Mouse (Mus musculus) stomach, postnatal 0 days (tissue): ENCODE measurements around the gene Dnal4. TPM values are rescaled to one million over a fixed set of nuclear protein-coding genes. Genes with fewer than 3 reads are reported as not detected.
A peak's percentile ranks its signal among the peaks of the same experiment; 100 is the strongest.

Source experiments
- ATAC-seq: fragments of 200-750 bp; cut with Nextera tagmentation; 2 replicates; pipeline ENCODE4 v1.8.0; 2017; ENCODE audit not compliant: low FRiP score, low TSS enrichment
- DNase-seq: peaks from one replicate; pipeline ENCODE4 v3.0.0-alpha.2; 2016; ENCODE audit warnings: low spot score
- H3K27ac ChIP-seq: fragments of 300-500 bp; sonication (generic); replicated peaks from 2 replicates; pipeline ENCODE4 v1.5.1; 2014; ENCODE audit warnings: mild to moderate bottlenecking, control low read depth
- H3K27me3 ChIP-seq: fragments of 300-500 bp; sonication (generic); 2 replicates; pipeline ENCODE4 v1.6.1; 2014; ENCODE audit warnings: low read length; ENCODE audit not compliant: control insufficient read depth, insufficient read depth
- H3K36me3 ChIP-seq: fragments of 300-500 bp; sonication (generic); 2 replicates; pipeline ENCODE4 v1.6.1; 2014; ENCODE audit warnings: low read length, mixed read lengths; ENCODE audit not compliant: control insufficient read depth, insufficient read depth
- H3K4me1 ChIP-seq: fragments of 300-500 bp; sonication (generic); replicated peaks from 2 replicates; pipeline ENCODE4 v1.6.1; 2014; ENCODE audit warnings: antibody characterized with exemption; ENCODE audit not compliant: control insufficient read depth, insufficient read depth
- H3K4me2 ChIP-seq: fragments of 300-500 bp; sonication (generic); replicated peaks from 2 replicates; pipeline ENCODE4 v1.6.1; 2014; ENCODE audit warnings: low read depth, mild to moderate bottlenecking, control low read depth, moderate library complexity
- H3K4me3 ChIP-seq: fragments of 300-500 bp; sonication (generic); 2 replicates; pipeline ENCODE4 v1.5.1; 2014; ENCODE audit warnings: low read depth, low read length, control low read depth
- H3K9ac ChIP-seq: fragments of 300-500 bp; sonication (generic); 2 replicates; pipeline ENCODE4 v1.6.1; 2014; ENCODE audit warnings: mild to moderate bottlenecking, low read length, control low read depth, mixed read lengths
- H3K9me3 ChIP-seq: fragments of 300-500 bp; sonication (generic); 2 replicates; pipeline ENCODE4 v1.6.1; 2016; ENCODE audit warnings: low read length; ENCODE audit not compliant: control insufficient read depth
- CTCF ChIP-seq: IDR thresholded peaks from 2 replicates; pipeline ENCODE4 v1.5.1; 2016; ENCODE audit warnings: antibody characterized with exemption, low read depth, mild to moderate bottlenecking, moderate library complexity
- EP300 ChIP-seq: optimal IDR thresholded peaks from 2 replicates; pipeline ENCODE3; 2016; ENCODE audit warnings: antibody characterized with exemption
- WGBS: fragments of 180-500 bp; shearing (Covaris S2); extraction: QIAGEN DNeasy Blood & Tissue Kit; methylation state at CpG from one replicate; pipeline ENCODE4 v1.1.7; 2014; 5-methylcytosine and 5-hydroxymethylcytosine counted together
- polyA plus RNA-seq: library from polyadenylated mRNA; unstranded; fragments of >200 nt; fragmentation: Nextera tagmentation; extraction: Ambion mirVana; gene quantifications from 2 replicates; pipeline ENCODE4 v1.2.1, GENCODE M21; 2015

Gene Dnal4
- polyA plus RNA-seq, 1 experiment from 2014 or later: 31.4 TPM

DNA sequence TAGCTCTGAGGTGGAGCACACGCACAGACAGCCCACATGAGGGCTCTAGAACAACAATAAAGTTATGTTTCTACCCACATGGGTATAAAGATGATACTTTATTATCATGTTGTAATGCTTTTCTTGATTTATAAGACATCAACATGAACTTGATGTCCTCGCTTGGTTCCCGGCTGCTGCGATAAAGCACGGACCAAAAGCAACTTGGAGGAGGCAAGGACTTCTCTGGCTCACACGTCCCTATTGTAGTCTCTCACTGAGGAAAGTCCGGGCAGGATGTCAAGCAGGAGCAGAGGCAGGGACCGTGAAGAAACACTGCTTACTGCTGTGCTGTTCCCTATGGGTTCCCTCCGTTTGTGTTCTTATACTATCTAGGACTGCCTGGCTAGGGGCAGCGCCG lies 33.6 kb downstream of the Dnal4 start:
- 93% methylated on average over 11 of the region's 11 CpGs for WGBS
- no peak overlapping the region for H3K27ac ChIP-seq
- H3K4me1 ChIP-seq: peaks cover 3% of the 10 kb centered on the region; the same call in 1 of the 2 replicates
- no peak overlapping the region for H3K4me3 ChIP-seq
- no peak for DNase-seq
- no peak for ATAC-seq
- H3K9ac ChIP-seq: no peak overlapping the region
- H3K4me2 ChIP-seq: no peak overlapping the region
- no peaks in the 10 kb centered on the region for H3K9me3 ChIP-seq
- TF ChIP-seq CTCF (no peak), EP300 (no peak)
- H3K27me3 ChIP-seq: no peaks in the 10 kb centered on the region
- H3K36me3 ChIP-seq: peaks cover 2% of the 10 kb centered on the region; the same call in 1 of the 2 replicates

DNA sequence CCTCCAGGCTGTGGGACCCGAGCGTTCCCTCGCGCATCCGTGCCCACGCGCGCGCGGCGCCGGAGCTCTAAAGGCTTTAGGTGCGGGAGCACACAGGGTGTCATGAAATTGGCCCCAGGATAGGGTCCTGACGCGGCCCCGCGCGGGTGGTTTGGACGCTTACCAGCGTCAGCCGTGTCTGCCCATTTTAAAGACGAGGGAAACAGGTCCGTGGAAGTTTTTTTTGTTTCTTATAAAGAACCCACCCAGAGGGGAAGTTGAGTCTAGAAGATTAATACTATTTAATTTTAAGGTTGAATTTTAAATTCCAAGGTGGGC lies 35.0 kb downstream of the Dnal4 start:
- DNase-seq (no peak), ATAC-seq (no peak)
- H3K27ac ChIP-seq: peak overlapping the region; percentile 91

DNA sequence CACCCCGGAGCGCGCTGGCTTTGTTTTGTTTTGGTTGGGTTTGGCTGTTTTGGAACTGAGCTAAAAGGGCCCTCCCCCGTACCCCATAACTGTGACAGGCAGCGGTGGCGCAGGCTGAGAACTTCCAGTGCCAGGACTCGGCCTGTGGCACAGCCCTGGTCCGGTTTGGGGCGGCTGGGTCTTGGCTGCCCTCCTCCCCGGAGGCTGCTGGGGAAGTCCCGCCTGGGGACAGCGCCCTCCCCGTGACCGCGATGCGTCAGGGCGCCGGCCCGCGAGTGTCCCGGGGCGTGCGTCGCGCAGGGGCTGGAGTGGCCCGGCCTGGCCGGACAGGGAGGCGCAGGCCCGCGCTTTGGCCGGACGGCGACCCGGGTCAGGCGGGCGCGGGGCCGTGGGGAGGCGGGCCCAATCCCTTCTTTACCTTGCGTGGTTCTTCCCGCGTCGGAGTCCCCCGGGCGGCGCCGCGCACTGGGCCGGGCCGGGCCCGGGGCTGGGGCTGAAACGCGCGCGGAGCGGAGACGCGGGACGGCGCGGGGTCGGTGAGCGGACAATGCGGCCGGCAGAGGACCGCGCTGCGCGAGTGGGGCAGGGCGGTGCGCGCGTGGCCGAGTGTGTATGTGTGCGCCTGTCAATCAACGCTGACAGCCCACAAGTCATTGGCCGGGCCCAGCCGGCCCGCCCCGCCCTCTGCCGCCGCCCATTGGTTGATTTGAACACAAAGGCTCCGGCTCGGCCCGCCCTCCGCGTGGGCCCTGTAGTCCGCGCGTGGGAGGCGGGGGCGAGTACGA lies 35.5 kb downstream of the Dnal4 start, which contains the start of gene Sun2:
Gene Sun2 (minus strand): TSS at position 616 of the 785 bp plus-strand sequence.
- Histone ChIP-seq H3K4me2 (peak within 1 kb of the TSS; percentile 93), H3K9me3 (no peaks in the 10 kb centered on the region), H3K4me3 (peak within 1 kb of the TSS; percentile 98), H3K9ac (peak within 1 kb of the TSS; percentile 98), H3K4me1 (peaks cover 3% of the 10 kb centered on the region; the same call in 1 of the 2 replicates), H3K27me3 (no peaks in the 10 kb centered on the region), H3K36me3 (peaks cover 9% of the 10 kb centered on the region), H3K27ac (peak within 1 kb of the TSS; percentile 91)
- no peak for TF ChIP-seq EP300
- peak; percentile 16; the same call in 1 of the 2 replicates for TF ChIP-seq CTCF
- ATAC-seq: peak; percentile 92
- peak; percentile 91 for DNase-seq
- under 1% methylated on average over 79 of the region's 93 CpGs for WGBS

More for the DNA sequence above, 35.0 kb downstream of the Dnal4 start:
- Histone ChIP-seq H3K4me1 (peaks cover 3% of the 10 kb centered on the region; the same call in 1 of the 2 replicates), H3K36me3 (peaks cover 9% of the 10 kb centered on the region), H3K9ac (peak overlapping the region; percentile 98), H3K4me2 (peak overlapping the region; percentile 93), H3K4me3 (peak overlapping the region; percentile 98), H3K9me3 (no peaks in the 10 kb centered on the region), H3K27me3 (no peaks in the 10 kb centered on the region)
- TF ChIP-seq CTCF: no peak
- TF ChIP-seq EP300: no peak
- WGBS: 0% methylated on average over 22 of the region's 23 CpGs

DNA sequence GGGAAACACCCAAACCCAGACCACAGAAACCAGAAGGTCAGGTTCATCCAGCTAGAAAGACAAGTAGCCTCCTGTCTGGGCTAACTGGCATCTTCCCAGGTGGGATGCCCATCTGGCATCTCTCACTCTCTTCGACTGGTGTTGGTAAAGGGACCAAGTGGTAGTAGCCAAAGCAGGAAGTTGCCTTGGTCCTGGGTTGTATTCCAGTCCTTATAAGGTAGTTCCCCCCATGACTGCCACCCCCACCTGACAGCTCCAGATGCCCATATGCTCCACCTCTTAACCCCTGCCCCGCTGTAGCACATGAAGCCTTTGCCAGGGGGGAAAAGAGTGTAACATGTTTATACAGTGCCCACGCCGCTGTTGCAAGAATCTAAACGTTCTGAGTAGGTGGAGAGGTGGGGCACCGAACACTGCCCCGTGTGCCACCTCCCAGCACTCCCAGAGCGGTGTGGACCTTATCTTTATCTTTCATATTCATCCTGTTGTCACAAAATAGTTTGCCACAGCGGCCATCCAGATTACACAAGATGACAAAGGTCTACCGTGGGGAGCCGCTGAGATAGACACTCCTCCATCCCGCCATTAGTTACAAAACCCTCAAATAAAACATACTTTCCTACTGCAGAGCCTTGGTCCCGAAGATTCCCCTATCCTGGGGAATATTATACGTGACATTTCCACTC lies 36.3 kb downstream of the Dnal4 start:
- H3K9ac ChIP-seq: peak overlapping the region; percentile 98
- no peaks in the 10 kb centered on the region for H3K9me3 ChIP-seq
- peak; percentile 27; the same call in 1 of the 2 replicates for ATAC-seq
- H3K4me2 ChIP-seq: peak overlapping the region; percentile 93
- TF ChIP-seq CTCF (no peak), EP300 (no peak)
- peak; percentile 35 for DNase-seq
- H3K36me3 ChIP-seq: peaks cover 16% of the 10 kb centered on the region
- peaks cover 3% of the 10 kb centered on the region; the same call in 1 of the 2 replicates for H3K4me1 ChIP-seq
- H3K27ac ChIP-seq: peak overlapping the region; percentile 91
- H3K4me3 ChIP-seq: peak overlapping the region; percentile 98
- WGBS: 6% methylated on average over 14 of the region's 14 CpGs
- no peaks in the 10 kb centered on the region for H3K27me3 ChIP-seq

DNA sequence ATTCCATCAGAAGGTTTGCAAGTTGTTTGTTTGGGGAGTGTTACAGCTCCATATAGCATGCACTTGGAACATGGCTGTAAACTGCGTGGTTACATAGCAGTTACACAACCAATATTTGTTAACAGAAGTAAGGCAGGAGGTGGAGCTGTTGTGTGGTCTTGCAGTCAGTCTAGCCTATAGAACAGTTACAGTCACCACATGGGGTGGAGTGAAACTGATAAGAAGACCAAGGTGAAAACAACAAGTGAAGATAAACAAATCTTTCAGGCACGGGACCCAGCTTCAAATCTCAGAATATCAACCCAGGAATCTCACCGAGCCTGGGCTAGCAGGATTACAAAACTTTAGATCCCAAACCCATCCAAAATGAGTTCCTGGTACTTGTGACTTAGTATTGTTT lies 36.9 kb downstream of the Dnal4 start:
- WGBS: 49% methylated on average over 3 of the region's 3 CpGs
- no peaks in the 10 kb centered on the region for H3K9me3 ChIP-seq
- H3K27me3 ChIP-seq: no peaks in the 10 kb centered on the region
- no peak overlapping the region for H3K27ac ChIP-seq
- H3K36me3 ChIP-seq: peaks cover 17% of the 10 kb centered on the region
- no peak for ATAC-seq
- H3K9ac ChIP-seq: no peak overlapping the region
- DNase-seq: no peak
- H3K4me1 ChIP-seq: peaks cover 3% of the 10 kb centered on the region; the same call in 1 of the 2 replicates
- TF ChIP-seq CTCF (peak; percentile 10; the same call in 1 of the 2 replicates), EP300 (no peak)
- H3K4me2 ChIP-seq: peak overlapping the region; percentile 93
- peak overlapping the region; percentile 98; the same call in 1 of the 2 replicates for H3K4me3 ChIP-seq
